Mouse (Mus musculus): ENCODE data around the gene Camkmt. TPM values are rescaled to one million over a fixed set of nuclear protein-coding genes. Genes with fewer than 3 reads are reported as not detected.

Camkmt gene
- polyA plus RNA-seq, 1 experiment from 2014 or later: 12.1 TPM

GRCm38 (mm10) chr17:85266831-85267422 is 176.6 kb downstream of the Camkmt start:
- no peak overlapping the region for H3K9ac ChIP-seq (ENCODE audit: low read length)
- no peaks in the 10 kb centered on the region for H3K36me3 ChIP-seq (ENCODE audit: control insufficient read depth, insufficient read depth, low read length)
- ATAC-seq (ENCODE audit: insufficient read depth, low FRiP score, low TSS enrichment) (no peak), DNase-seq (ENCODE audit: low spot score) (no peak)
- no peaks in the 10 kb centered on the region for H3K4me1 ChIP-seq (ENCODE audit: control insufficient read depth, insufficient read depth, low read length)
- 87% methylated on average over 12 of the region's 12 CpGs for WGBS
- no peaks in the 10 kb centered on the region for H3K9me3 ChIP-seq (ENCODE audit: control insufficient read depth, low read length)
- no peak overlapping the region for H3K27ac ChIP-seq (ENCODE audit: low read depth, low read length)
- H3K27me3 ChIP-seq (ENCODE audit: control insufficient read depth, insufficient read depth, low read length): no peaks in the 10 kb centered on the region
- no peak overlapping the region for H3K4me3 ChIP-seq (ENCODE audit: low read depth, low read length)
- H3K4me2 ChIP-seq (ENCODE audit: low read depth): no peak overlapping the region

- H3K36me3 ChIP-seq (ENCODE audit: control insufficient read depth, insufficient read depth, low read length): no peaks in the 10 kb centered on the region
- WGBS: 77% methylated on average over 20 of the region's 20 CpGs
- H3K27me3 ChIP-seq (ENCODE audit: control insufficient read depth, insufficient read depth, low read length): no peaks in the 10 kb centered on the region
- H3K27ac ChIP-seq (ENCODE audit: low read depth, low read length): no peak overlapping the region
- H3K4me3 ChIP-seq (ENCODE audit: low read depth, low read length): no peak overlapping the region
- DNase-seq (ENCODE audit: low spot score) (no peak), ATAC-seq (ENCODE audit: insufficient read depth, low FRiP score, low TSS enrichment) (no peak)
- no peak overlapping the region for H3K9ac ChIP-seq (ENCODE audit: low read length)
- no peak overlapping the region for H3K4me2 ChIP-seq (ENCODE audit: low read depth)
- no peaks in the 10 kb centered on the region for H3K4me1 ChIP-seq (ENCODE audit: control insufficient read depth, insufficient read depth, low read length)
- H3K9me3 ChIP-seq (ENCODE audit: control insufficient read depth, low read length): no peaks in the 10 kb centered on the region
Measured at GRCm38 (mm10) chr17:85271466-85272175, 181.3 kb downstream of the Camkmt start.

DNA sequence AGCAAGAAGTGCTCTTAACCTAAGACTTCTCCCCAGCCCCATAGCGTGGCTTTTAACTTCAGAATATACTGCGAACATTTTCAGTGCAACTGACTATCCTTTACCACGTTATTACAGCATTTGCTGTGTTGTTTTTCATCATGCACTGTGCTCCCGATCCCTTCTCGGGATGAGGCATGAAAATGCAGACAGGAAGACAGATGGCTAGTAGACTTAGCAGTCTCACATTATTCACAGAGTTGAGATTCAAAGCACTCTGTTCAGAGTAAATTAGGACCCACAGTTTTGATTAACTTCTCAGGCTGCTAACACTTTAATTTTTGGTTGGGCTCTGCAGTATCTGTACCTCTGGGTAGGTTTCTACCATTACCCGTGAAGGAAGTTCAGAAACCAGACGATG is 189.4 kb downstream of the Camkmt start:
- no peak overlapping the region for H3K4me2 ChIP-seq (ENCODE audit: low read depth)
- H3K4me1 ChIP-seq (ENCODE audit: control insufficient read depth, insufficient read depth, low read length): no peaks in the 10 kb centered on the region
- H3K9me3 ChIP-seq (ENCODE audit: control insufficient read depth, low read length): no peaks in the 10 kb centered on the region
- H3K4me3 ChIP-seq (ENCODE audit: low read depth, low read length): no peak overlapping the region
- WGBS: 76% methylated on average over 7 of the region's 7 CpGs
- no peak overlapping the region for H3K9ac ChIP-seq (ENCODE audit: low read length)
- no peaks in the 10 kb centered on the region for H3K27me3 ChIP-seq (ENCODE audit: control insufficient read depth, insufficient read depth, low read length)
- H3K36me3 ChIP-seq (ENCODE audit: control insufficient read depth, insufficient read depth, low read length): no peaks in the 10 kb centered on the region
- no peak for ATAC-seq (ENCODE audit: insufficient read depth, low FRiP score, low TSS enrichment)
- H3K27ac ChIP-seq (ENCODE audit: low read depth, low read length): no peak overlapping the region
- no peak for DNase-seq (ENCODE audit: low spot score)

DNA sequence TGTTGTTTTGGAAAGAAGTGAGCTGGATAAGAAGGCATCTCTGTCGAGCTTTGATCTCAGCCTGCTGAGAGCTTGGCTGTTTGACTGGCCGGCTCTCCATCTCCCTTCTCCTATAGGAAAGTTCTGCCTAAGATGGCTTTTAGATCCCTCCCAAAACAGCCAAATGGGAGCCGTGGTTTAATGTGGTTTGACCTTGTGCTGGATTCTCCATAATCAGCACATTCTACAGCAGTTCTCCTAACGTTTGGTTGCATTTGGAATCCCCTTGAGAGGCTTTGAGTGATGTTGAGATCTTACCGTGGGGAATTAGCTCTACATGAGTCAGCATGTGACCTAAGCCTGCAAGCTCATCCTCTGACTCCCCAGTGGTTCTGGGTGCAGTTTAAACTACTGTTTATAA is 192.1 kb downstream of the Camkmt start:
- no peaks in the 10 kb centered on the region for H3K36me3 ChIP-seq (ENCODE audit: control insufficient read depth, insufficient read depth, low read length)
- no peak for ATAC-seq (ENCODE audit: insufficient read depth, low FRiP score, low TSS enrichment)
- 76% methylated on average over 5 of the region's 5 CpGs for WGBS
- no peak for DNase-seq (ENCODE audit: low spot score)
- H3K27ac ChIP-seq (ENCODE audit: low read depth, low read length): no peak overlapping the region
- no peak overlapping the region for H3K4me3 ChIP-seq (ENCODE audit: low read depth, low read length)
- no peak overlapping the region for H3K4me2 ChIP-seq (ENCODE audit: low read depth)
- H3K4me1 ChIP-seq (ENCODE audit: control insufficient read depth, insufficient read depth, low read length): no peaks in the 10 kb centered on the region
- no peaks in the 10 kb centered on the region for H3K9me3 ChIP-seq (ENCODE audit: control insufficient read depth, low read length)
- no peaks in the 10 kb centered on the region for H3K27me3 ChIP-seq (ENCODE audit: control insufficient read depth, insufficient read depth, low read length)
- H3K9ac ChIP-seq (ENCODE audit: low read length): no peak overlapping the region

DNA sequence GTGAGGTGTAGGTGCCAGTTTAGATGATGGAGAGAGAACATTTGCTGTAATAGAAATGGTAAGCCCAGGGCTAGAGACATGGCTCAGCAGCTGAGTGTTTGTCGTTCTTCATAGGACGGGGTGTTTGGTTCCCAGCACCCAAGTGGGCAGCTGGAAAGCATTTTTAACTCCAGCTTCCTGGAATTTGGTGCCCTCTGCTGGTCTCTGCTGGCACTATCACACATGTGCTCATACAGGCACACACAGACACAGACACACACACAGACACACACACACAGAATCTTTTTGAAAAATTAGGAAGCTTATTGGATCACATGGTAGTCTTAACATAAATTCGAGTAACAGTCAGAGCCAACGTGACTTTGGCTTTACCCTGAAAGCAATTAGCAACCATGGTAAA is 200.8 kb downstream of the Camkmt start:
- no peaks in the 10 kb centered on the region for H3K4me1 ChIP-seq (ENCODE audit: control insufficient read depth, insufficient read depth, low read length)
- no peak overlapping the region for H3K9ac ChIP-seq (ENCODE audit: low read length)
- no peaks in the 10 kb centered on the region for H3K27me3 ChIP-seq (ENCODE audit: control insufficient read depth, insufficient read depth, low read length)
- H3K36me3 ChIP-seq (ENCODE audit: control insufficient read depth, insufficient read depth, low read length): no peaks in the 10 kb centered on the region
- WGBS: 93% methylated on average over 4 of the region's 4 CpGs
- H3K27ac ChIP-seq (ENCODE audit: low read depth, low read length): no peak overlapping the region
- no peaks in the 10 kb centered on the region for H3K9me3 ChIP-seq (ENCODE audit: control insufficient read depth, low read length)
- H3K4me2 ChIP-seq (ENCODE audit: low read depth): no peak overlapping the region
- no peak for ATAC-seq (ENCODE audit: insufficient read depth, low FRiP score, low TSS enrichment)
- no peak for DNase-seq (ENCODE audit: low spot score)
- H3K4me3 ChIP-seq (ENCODE audit: low read depth, low read length): no peak overlapping the region

GRCm38 (mm10) chr17:85291601-85292000 is 201.2 kb downstream of the Camkmt start:
- Histone ChIP-seq H3K36me3 (ENCODE audit: control insufficient read depth, insufficient read depth, low read length) (no peaks in the 10 kb centered on the region), H3K4me2 (ENCODE audit: low read depth) (no peak overlapping the region), H3K27me3 (ENCODE audit: control insufficient read depth, insufficient read depth, low read length) (no peaks in the 10 kb centered on the region), H3K9me3 (ENCODE audit: control insufficient read depth, low read length) (no peaks in the 10 kb centered on the region), H3K4me3 (ENCODE audit: low read depth, low read length) (no peak overlapping the region), H3K9ac (ENCODE audit: low read length) (no peak overlapping the region), H3K27ac (ENCODE audit: low read depth, low read length) (no peak overlapping the region), H3K4me1 (ENCODE audit: control insufficient read depth, insufficient read depth, low read length) (no peaks in the 10 kb centered on the region)
- ATAC-seq (ENCODE audit: insufficient read depth, low FRiP score, low TSS enrichment) (no peak), DNase-seq (ENCODE audit: low spot score) (no peak)
- WGBS: 98% methylated on average over 5 of the region's 5 CpGs

- no peaks in the 10 kb centered on the region for H3K27me3 ChIP-seq (ENCODE audit: control insufficient read depth, insufficient read depth, low read length)
- no peak for ATAC-seq (ENCODE audit: insufficient read depth, low FRiP score, low TSS enrichment)
- no peak overlapping the region for H3K27ac ChIP-seq (ENCODE audit: low read depth, low read length)
- no peaks in the 10 kb centered on the region for H3K36me3 ChIP-seq (ENCODE audit: control insufficient read depth, insufficient read depth, low read length)
- no peak overlapping the region for H3K4me2 ChIP-seq (ENCODE audit: low read depth)
- DNase-seq (ENCODE audit: low spot score): no peak
- no peaks in the 10 kb centered on the region for H3K4me1 ChIP-seq (ENCODE audit: control insufficient read depth, insufficient read depth, low read length)
- no peak overlapping the region for H3K9ac ChIP-seq (ENCODE audit: low read length)
- H3K4me3 ChIP-seq (ENCODE audit: low read depth, low read length): no peak overlapping the region
- no peaks in the 10 kb centered on the region for H3K9me3 ChIP-seq (ENCODE audit: control insufficient read depth, low read length)
- WGBS: 89% methylated on average over 6 of the region's 6 CpGs
Measured at GRCm38 (mm10) chr17:85292276-85292675, 201.9 kb downstream of the Camkmt start.

- no peak overlapping the region for H3K9ac ChIP-seq (ENCODE audit: low read length)
- H3K27ac ChIP-seq (ENCODE audit: low read depth, low read length): no peak overlapping the region
- H3K4me1 ChIP-seq (ENCODE audit: control insufficient read depth, insufficient read depth, low read length): no peaks in the 10 kb centered on the region
- DNase-seq (ENCODE audit: low spot score) (no peak), ATAC-seq (ENCODE audit: insufficient read depth, low FRiP score, low TSS enrichment) (no peak)
- H3K9me3 ChIP-seq (ENCODE audit: control insufficient read depth, low read length): no peaks in the 10 kb centered on the region
- H3K4me3 ChIP-seq (ENCODE audit: low read depth, low read length): no peak overlapping the region
- H3K36me3 ChIP-seq (ENCODE audit: control insufficient read depth, insufficient read depth, low read length): no peaks in the 10 kb centered on the region
- 98% methylated on average over 3 of the region's 3 CpGs for WGBS
- H3K27me3 ChIP-seq (ENCODE audit: control insufficient read depth, insufficient read depth, low read length): no peaks in the 10 kb centered on the region
- H3K4me2 ChIP-seq (ENCODE audit: low read depth): no peak overlapping the region
Measured at GRCm38 (mm10) chr17:85303686-85304085, 213.3 kb downstream of the Camkmt start.

DNA sequence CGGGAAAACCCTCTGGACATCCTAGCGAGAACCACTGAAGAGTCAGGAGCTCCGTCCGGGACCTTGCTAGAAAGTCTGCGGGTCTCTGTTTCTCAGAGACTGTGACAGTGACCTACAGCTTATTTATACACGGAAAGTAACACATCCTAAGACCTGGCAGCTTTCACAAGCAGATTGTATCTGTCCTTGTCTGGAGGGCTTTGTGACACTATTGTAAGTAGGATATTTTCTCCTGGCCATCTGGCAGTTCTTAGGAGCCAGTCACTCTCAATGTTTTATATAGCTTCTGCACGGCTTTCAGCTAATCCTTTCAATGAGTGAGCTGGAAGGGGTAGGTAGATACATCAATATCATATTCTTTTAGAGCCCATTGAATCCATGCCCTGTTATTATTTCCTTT is 218.2 kb downstream of the Camkmt start:
- Histone ChIP-seq H3K9me3 (ENCODE audit: control insufficient read depth, low read length) (no peaks in the 10 kb centered on the region), H3K9ac (ENCODE audit: low read length) (no peak overlapping the region), H3K4me3 (ENCODE audit: low read depth, low read length) (no peak overlapping the region), H3K27ac (ENCODE audit: low read depth, low read length) (no peak overlapping the region), H3K27me3 (ENCODE audit: control insufficient read depth, insufficient read depth, low read length) (no peaks in the 10 kb centered on the region), H3K36me3 (ENCODE audit: control insufficient read depth, insufficient read depth, low read length) (no peaks in the 10 kb centered on the region), H3K4me1 (ENCODE audit: control insufficient read depth, insufficient read depth, low read length) (no peaks in the 10 kb centered on the region), H3K4me2 (ENCODE audit: low read depth) (no peak overlapping the region)
- 80% methylated on average over 7 of the region's 7 CpGs for WGBS
- no peak for ATAC-seq (ENCODE audit: insufficient read depth, low FRiP score, low TSS enrichment)
- DNase-seq (ENCODE audit: low spot score): no peak
